In the genomic region with DNA sequence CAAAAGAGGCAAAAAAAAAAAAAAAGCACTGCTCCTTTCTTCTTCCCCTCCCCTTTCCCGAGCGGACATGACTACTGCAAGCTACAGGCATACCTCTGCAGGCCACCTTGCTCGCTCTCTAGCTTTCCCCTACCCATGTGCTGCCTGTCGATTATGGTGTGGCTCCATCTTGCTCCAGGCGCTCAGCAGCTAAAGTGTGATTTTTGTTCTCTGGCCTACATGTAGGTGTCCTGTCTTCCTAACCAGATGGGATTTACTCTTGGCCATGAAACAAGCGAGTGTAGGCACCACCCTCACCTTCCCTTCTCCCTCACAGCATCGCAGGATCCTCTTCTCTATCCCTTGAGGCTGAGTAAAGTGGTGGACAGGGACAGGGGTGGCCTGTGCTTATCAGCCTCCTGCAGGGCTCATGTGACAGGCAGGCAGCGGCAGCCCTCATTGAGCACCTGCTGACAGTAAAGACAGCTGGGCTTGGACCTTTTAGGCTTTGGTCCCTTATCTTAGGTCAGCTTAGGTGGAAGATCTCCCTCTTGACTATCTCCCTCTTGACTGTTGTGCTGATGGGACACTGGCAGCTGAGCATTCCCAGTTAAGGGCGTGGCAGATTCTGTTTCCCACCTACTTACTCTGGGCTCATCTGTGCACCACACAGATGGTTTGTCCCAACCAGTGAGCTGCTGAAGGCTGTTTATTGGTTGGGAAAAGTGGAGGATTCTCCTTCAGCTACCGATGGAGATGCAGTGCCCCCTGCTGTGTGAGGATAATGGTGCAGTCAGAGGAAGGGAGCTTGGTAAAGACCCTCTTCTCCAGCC, we compare ENCODE assay signal across 8 mouse cellular contexts. TPM values are rescaled to one million over a fixed set of nuclear protein-coding genes. Genes with fewer than 3 reads are reported as not detected.
DNase-seq lines count a peak whose midpoint lies in the region; ATAC-seq lines count a peak whose summit lies in the region.

No protein-coding gene starts in this region.

- no peak overlapping the region for H3K27ac ChIP-seq in limb, embryonic 11.5 days (replicated peaks; ENCODE audit: low read depth, low read length)
- no peak overlapping the region for H3K27ac ChIP-seq in limb, embryonic 10.5 days
- peak overlapping the region; percentile 57; the same call in 1 of the 2 replicates for H3K27ac ChIP-seq in heart, embryonic 11.5 days (ENCODE audit: low read depth, low read length)

- H3K4me1 ChIP-seq in limb, embryonic 11.5 days (ENCODE audit: control insufficient read depth, insufficient read depth, low read length) = no peaks in the 10 kb centered on the region
- no peaks in the 10 kb centered on the region for H3K4me1 ChIP-seq in limb, embryonic 10.5 days
- H3K4me1 ChIP-seq in heart, embryonic 11.5 days (ENCODE audit: control insufficient read depth, insufficient read depth, low read length) = peaks cover 21% of the 10 kb centered on the region

- peaks cover 55% of the 10 kb centered on the region for H3K36me3 ChIP-seq in limb, embryonic 11.5 days (ENCODE audit: control insufficient read depth, insufficient read depth, low read length)
- peaks cover 96% of the 10 kb centered on the region for H3K36me3 ChIP-seq in limb, embryonic 10.5 days
- H3K36me3 ChIP-seq in heart, embryonic 11.5 days (ENCODE audit: control insufficient read depth, insufficient read depth, low read length) = peaks cover 44% of the 10 kb centered on the region

- WGBS in limb, embryonic 11.5 days = 83% methylated on average over 10 of the region's 10 CpGs
- WGBS in limb, embryonic 10.5 days = 86% methylated on average over 10 of the region's 10 CpGs
- 50% methylated on average over 10 of the region's 10 CpGs for WGBS in heart, embryonic 11.5 days (ENCODE audit: insufficient replicate concordance)

- no peaks in the 10 kb centered on the region for H3K27me3 ChIP-seq in limb, embryonic 11.5 days (ENCODE audit: control insufficient read depth, insufficient read depth, low read length)
- no peaks in the 10 kb centered on the region for H3K27me3 ChIP-seq in limb, embryonic 10.5 days (ENCODE audit: low read depth, poor library complexity, severe bottlenecking)
- no peaks in the 10 kb centered on the region for H3K27me3 ChIP-seq in heart, embryonic 11.5 days (ENCODE audit: control insufficient read depth, insufficient read depth, low read length)

- peak; percentile 67 for DNase-seq in limb, embryonic 11.5 days (ENCODE audit: low spot score)
- no peak for DNase-seq in limb, embryonic 10.5 days (ENCODE audit: low spot score)
- peak; percentile 72 for DNase-seq in c-Kit-positive CD71-positive TER-119-positive erythroid progenitor cells, embryonic 14.5 days (ENCODE audit: low spot score)
- peak; percentile 80 for DNase-seq in layer of hippocampus, adult 11-12 months (ENCODE audit: low spot score)
- peak; percentile 63 for DNase-seq in lung, postnatal 10 days
- peak; percentile 82 for DNase-seq in right cerebral cortex, postnatal 4 days

- H3K9ac ChIP-seq in limb, embryonic 11.5 days (ENCODE audit: low read length) = no peak overlapping the region
- H3K9ac ChIP-seq in heart, embryonic 11.5 days (ENCODE audit: low read depth, low read length) = no peak overlapping the region

- ATAC-seq in limb, embryonic 11.5 days (ENCODE audit: insufficient number of reproducible peaks, low FRiP score, low TSS enrichment, low read depth) = no peak
- peak; percentile 50 for ATAC-seq in heart, embryonic 11.5 days (replicated peaks; ENCODE audit: insufficient number of reproducible peaks, low FRiP score, low TSS enrichment)
- ATAC-seq in cerebellum, adult (ENCODE audit: insufficient number of reproducible peaks, low FRiP score, low TSS enrichment) = no peak

- no peak overlapping the region for H3K4me3 ChIP-seq in limb, embryonic 11.5 days (ENCODE audit: low read depth, low read length)
- H3K4me3 ChIP-seq in limb, embryonic 10.5 days = no peak overlapping the region
- H3K4me3 ChIP-seq in heart, embryonic 11.5 days (ENCODE audit: low read depth, low read length) = no peak overlapping the region

- H3K9me3 ChIP-seq in limb, embryonic 11.5 days (ENCODE audit: control insufficient read depth, low read length) = no peaks in the 10 kb centered on the region
- no peaks in the 10 kb centered on the region for H3K9me3 ChIP-seq in limb, embryonic 10.5 days (replicated peaks)
- no peaks in the 10 kb centered on the region for H3K9me3 ChIP-seq in heart, embryonic 11.5 days (replicated peaks; ENCODE audit: control insufficient read depth, low read length)

- H3K4me2 ChIP-seq in limb, embryonic 11.5 days (ENCODE audit: low read depth, severe bottlenecking) = no peak overlapping the region
- no peak overlapping the region for H3K4me2 ChIP-seq in heart, embryonic 11.5 days

RNA-seq across cellular contexts. Expression of gene Psmc3, which starts 6.9 kb away (rescaled TPM):
- 433 and 440 TPM in 2 replicates for polyA plus RNA-seq in limb, embryonic 11.5 days (2014; fragmentation: Nextera tagmentation; extraction: Ambion mirVana)
- 359 and 373 TPM in 2 replicates for polyA plus RNA-seq in limb, embryonic 10.5 days (2016; fragmentation: Nextera tagmentation; extraction: Ambion mirVana)
- polyA plus RNA-seq in heart, embryonic 11.5 days (2014; fragmentation: Nextera tagmentation; extraction: Ambion mirVana) = 316 and 322 TPM in 2 replicates

RNA-seq across cellular contexts. Expression of gene Slc39a13, which starts 9.5 kb away (rescaled TPM):
- polyA plus RNA-seq in limb, embryonic 11.5 days (2014; fragmentation: Nextera tagmentation; extraction: Ambion mirVana) = 27.1 and 29.8 TPM in 2 replicates
- 18.1 and 31.6 TPM in 2 replicates for polyA plus RNA-seq in limb, embryonic 10.5 days (2016; fragmentation: Nextera tagmentation; extraction: Ambion mirVana)
- polyA plus RNA-seq in heart, embryonic 11.5 days (2014; fragmentation: Nextera tagmentation; extraction: Ambion mirVana) = 34.0 and 36.3 TPM in 2 replicates

RNA-seq across cellular contexts. Expression of gene Spi1, which starts 21.4 kb away (rescaled TPM):
- polyA plus RNA-seq in limb, embryonic 11.5 days (2014; fragmentation: Nextera tagmentation; extraction: Ambion mirVana) = 1.9 and 2.4 TPM in 2 replicates
- polyA plus RNA-seq in limb, embryonic 10.5 days (2016; fragmentation: Nextera tagmentation; extraction: Ambion mirVana) = 2.0 and 2.6 TPM in 2 replicates
- polyA plus RNA-seq in heart, embryonic 11.5 days (2014; fragmentation: Nextera tagmentation; extraction: Ambion mirVana) = 1.7 and 1.9 TPM in 2 replicates

RNA-seq across cellular contexts. Expression of gene Rapsn, which starts 25.3 kb away (rescaled TPM):
- polyA plus RNA-seq in limb, embryonic 11.5 days (2014; fragmentation: Nextera tagmentation; extraction: Ambion mirVana) = 2.7 and 4.4 TPM in 2 replicates
- polyA plus RNA-seq in limb, embryonic 10.5 days (2016; fragmentation: Nextera tagmentation; extraction: Ambion mirVana) = 0.30 and 1.4 TPM in 2 replicates
- polyA plus RNA-seq in heart, embryonic 11.5 days (2014; fragmentation: Nextera tagmentation; extraction: Ambion mirVana) = 11.1 and 11.3 TPM in 2 replicates

RNA-seq across cellular contexts. Expression of gene Mybpc3, which starts 57.2 kb away (rescaled TPM):
- polyA plus RNA-seq in limb, embryonic 11.5 days (2014; fragmentation: Nextera tagmentation; extraction: Ambion mirVana) = 0.11 and 0.29 TPM in 2 replicates
- polyA plus RNA-seq in limb, embryonic 10.5 days (2016; fragmentation: Nextera tagmentation; extraction: Ambion mirVana) = 0.44 and 0.49 TPM in 2 replicates
- polyA plus RNA-seq in heart, embryonic 11.5 days (2014; fragmentation: Nextera tagmentation; extraction: Ambion mirVana) = 470 and 665 TPM in 2 replicates
